Mouse (Mus musculus) C2C12 (cell line): ENCODE results near the gene Slc25a17.

ENCODE experiments used
- CEBPB ChIP-seq: IDR thresholded peaks from one replicate; pipeline ENCODE4 v1.6.1; 2011; ENCODE audit warnings: low read depth, mild to moderate bottlenecking, control low read depth, moderate library complexity
- CTCF ChIP-seq: IDR thresholded peaks from one replicate; pipeline ENCODE4 v1.5.1; 2011; ENCODE audit not compliant: control insufficient read depth, insufficient read depth, insufficient read length
- MYOD1 ChIP-seq: IDR thresholded peaks from one replicate; pipeline ENCODE4 v1.6.1; 2011; ENCODE audit warnings: low read depth; ENCODE audit not compliant: control insufficient read depth, insufficient read length
- MYOG ChIP-seq: IDR thresholded peaks from one replicate; pipeline ENCODE4 v1.6.1; 2011; ENCODE audit not compliant: control insufficient read depth, insufficient read length; ENCODE audit errors: extremely low read depth
- USF1 ChIP-seq: IDR thresholded peaks from one replicate; pipeline ENCODE4 v1.6.1; 2011; ENCODE audit warnings: low read depth, mild to moderate bottlenecking, control low read depth, moderate library complexity

DNA sequence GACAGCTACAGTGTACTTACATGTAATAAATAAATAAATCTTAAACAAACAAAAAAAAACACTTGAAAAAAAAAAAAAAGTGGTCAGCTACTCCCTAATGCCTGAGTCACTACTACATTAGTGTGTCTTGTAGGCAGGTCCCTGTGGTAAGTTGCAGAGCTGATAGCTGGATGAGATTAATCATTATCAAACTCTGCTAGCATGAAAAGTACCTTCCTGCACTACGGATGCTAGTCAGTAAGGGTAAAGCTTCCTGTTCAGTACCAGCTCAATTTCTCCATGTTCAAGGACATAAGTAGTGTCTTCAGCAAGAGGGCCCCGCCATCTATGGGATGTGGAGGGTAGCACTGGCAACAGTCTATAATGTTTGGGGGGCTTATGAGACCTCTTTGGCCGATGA lies 46.7 kb downstream of the Slc25a17 start:
- TF ChIP-seq CTCF: no peak
- TF ChIP-seq USF1: no peak
- TF ChIP-seq MYOG: no peak
- no peak for TF ChIP-seq CEBPB
- TF ChIP-seq MYOD1: no peak
